Mouse (Mus musculus) heart, embryonic 14.5 days (tissue): ENCODE data around the gene Dars2. TPM values are rescaled to one million over a fixed set of nuclear protein-coding genes. Genes with fewer than 3 reads are reported as not detected.

Experiments used
- ATAC-seq: fragments of 200-750 bp; cut with Nextera tagmentation; 2 replicates; pipeline ENCODE4 v1.8.0; 2017; ENCODE audit warnings: low read depth, moderate TSS enrichment; ENCODE audit not compliant: insufficient number of reproducible peaks, insufficient read depth, low FRiP score
- H3K27ac ChIP-seq, 2 experiments: fragments of 200-500 bp in 1 of 2; fragments of 300-500 bp in 1 of 2; sonication (generic) in 1 of 2; replicated peaks in 1 of 2; 2 replicates each; pipeline ENCODE4 v1.5.1; 2012 to 2014; ENCODE audit warnings: low read depth in 2 of 2, low read length in 2 of 2, control low read depth in 1 of 2, mild to moderate bottlenecking in 1 of 2, mixed read lengths in 1 of 2; ENCODE audit not compliant: control insufficient read depth in 1 of 2, insufficient read depth in 1 of 2
- H3K27me3 ChIP-seq: fragments of 300-500 bp; sonication (generic); 2 replicates; pipeline ENCODE4 v1.6.1; 2014; ENCODE audit warnings: mild to moderate bottlenecking, low read length, control low read depth; ENCODE audit not compliant: control insufficient read depth, insufficient read depth
- H3K36me3 ChIP-seq: fragments of 300-500 bp; sonication (generic); 2 replicates; pipeline ENCODE4 v1.6.1; 2014; ENCODE audit warnings: mild to moderate bottlenecking, control low read depth, low read length, mixed read lengths; ENCODE audit not compliant: control insufficient read depth, insufficient read depth
- H3K4me1 ChIP-seq, 2 experiments: fragments of 200-500 bp in 1 of 2; fragments of 300-500 bp in 1 of 2; sonication (generic) in 1 of 2; 2 replicates each; pipeline ENCODE4 v1.6.1; 2012 to 2014; ENCODE audit warnings: low read length in 2 of 2, control low read depth in 1 of 2, mixed read lengths in 1 of 2; ENCODE audit not compliant: control insufficient read depth in 2 of 2, insufficient read depth in 2 of 2
- H3K4me2 ChIP-seq: fragments of 300-500 bp; sonication (generic); 2 replicates; pipeline ENCODE4 v1.6.1; 2014; ENCODE audit warnings: mild to moderate bottlenecking, low read length
- H3K4me3 ChIP-seq, 2 experiments: fragments of 200-500 bp in 1 of 2; fragments of 300-500 bp in 1 of 2; sonication (generic) in 1 of 2; 2 replicates each; pipeline ENCODE4 v1.5.1; 2012 to 2014; ENCODE audit warnings: low read length in 2 of 2, mild to moderate bottlenecking in 2 of 2, control low read depth in 1 of 2, low read depth in 1 of 2, moderate library complexity in 1 of 2; ENCODE audit not compliant: control insufficient read depth in 1 of 2, insufficient read depth in 1 of 2
- H3K9ac ChIP-seq: fragments of 300-500 bp; sonication (generic); 2 replicates; pipeline ENCODE4 v1.6.1; 2014; ENCODE audit warnings: mild to moderate bottlenecking, low read length
- H3K9me3 ChIP-seq: fragments of 300-500 bp; sonication (generic); 2 replicates; pipeline ENCODE4 v1.6.1; 2016; ENCODE audit warnings: low read length, control low read depth; ENCODE audit not compliant: control insufficient read depth
- WGBS: fragments of 180-500 bp; shearing (Covaris S2); extraction: QIAGEN DNeasy Blood & Tissue Kit; methylation state at CpG from one replicate; pipeline ENCODE4 v1.1.7; 2014; 5-methylcytosine and 5-hydroxymethylcytosine counted together
- polyA plus RNA-seq: library from polyadenylated mRNA; unstranded; fragments of >200 nt; fragmentation: Nextera tagmentation; extraction: Ambion mirVana; gene quantifications from 2 replicates; pipeline ENCODE4 v1.2.1, GENCODE M21; 2014

Gene Dars2
- polyA plus RNA-seq, 1 experiment from 2014 or later: 34.0 TPM

DNA sequence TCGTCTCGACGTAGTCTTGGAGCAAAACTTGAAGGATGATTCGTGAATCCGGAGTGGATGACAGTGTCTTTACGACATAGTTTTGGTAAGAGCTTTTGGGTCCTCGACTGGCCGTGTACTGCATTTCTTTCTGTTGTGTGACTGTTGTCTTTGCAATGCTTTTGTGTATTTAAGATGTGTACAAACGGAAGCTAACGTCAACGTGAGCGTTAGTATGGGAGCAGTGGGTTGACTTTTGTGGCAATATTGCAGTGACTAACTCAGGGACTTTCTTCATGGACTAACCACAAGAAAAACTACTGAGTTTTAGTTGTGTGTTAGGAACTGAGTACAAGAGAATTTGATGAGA lies 788 bp upstream of the Dars2 start:
- no peaks in the 10 kb centered on the region for H3K9me3 ChIP-seq
- ATAC-seq: no peak
- H3K4me1 ChIP-seq: peaks cover 7 to 24% of the 10 kb centered on the region in 2 experiments
- H3K27me3 ChIP-seq: no peaks in the 10 kb centered on the region
- H3K4me2 ChIP-seq: peak overlapping the region; percentile 83
- H3K27ac ChIP-seq: peak overlapping the region; percentile 49 to 66
- H3K36me3 ChIP-seq: peaks cover 13% of the 10 kb centered on the region
- WGBS: 0% methylated on average over 12 of the region's 12 CpGs
- peak overlapping the region; percentile 90 for H3K9ac ChIP-seq
- H3K4me3 ChIP-seq: peak overlapping the region; percentile 86 to 87

DNA sequence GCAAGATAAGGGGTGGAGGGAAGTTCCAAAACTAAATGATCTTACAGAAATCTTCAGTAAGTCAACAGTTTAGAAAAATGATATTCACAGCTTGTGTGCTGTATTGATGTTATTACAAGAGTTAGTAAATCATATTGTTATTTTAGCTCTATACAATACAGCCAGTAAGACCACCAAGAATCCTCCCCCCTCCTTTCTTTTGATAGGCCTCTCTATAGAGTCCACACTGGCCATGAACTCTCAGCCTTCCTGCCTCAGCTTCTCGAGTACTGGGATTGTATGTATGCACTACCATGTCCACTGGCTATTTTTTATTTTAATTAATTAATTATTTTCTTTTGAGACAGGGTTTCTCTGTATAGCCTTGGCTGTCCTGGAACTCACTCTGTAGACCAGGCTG lies 7.1 kb downstream of the Dars2 start:
- Histone ChIP-seq H3K36me3 (peaks cover 26% of the 10 kb centered on the region), H3K4me1 (no peaks in the 10 kb centered on the region), H3K9me3 (no peaks in the 10 kb centered on the region), H3K4me2 (no peak overlapping the region), H3K27me3 (no peaks in the 10 kb centered on the region), H3K27ac (no peak overlapping the region), H3K9ac (no peak overlapping the region), H3K4me3 (no peak overlapping the region)
- 84% methylated on average over 1 of the region's 1 CpGs for WGBS
- no peak for ATAC-seq

GRCm38 (mm10) chr1:161057164-161057563 lies 13.3 kb downstream of the Dars2 start:
- Histone ChIP-seq H3K36me3 (peaks cover 41% of the 10 kb centered on the region), H3K4me1 (no peaks in the 10 kb centered on the region), H3K27me3 (no peaks in the 10 kb centered on the region), H3K9ac (no peak overlapping the region), H3K9me3 (no peaks in the 10 kb centered on the region), H3K4me2 (no peak overlapping the region), H3K4me3 (no peak overlapping the region), H3K27ac (no peak overlapping the region)
- 100% methylated on average over 1 of the region's 1 CpGs for WGBS
- ATAC-seq: no peak

DNA sequence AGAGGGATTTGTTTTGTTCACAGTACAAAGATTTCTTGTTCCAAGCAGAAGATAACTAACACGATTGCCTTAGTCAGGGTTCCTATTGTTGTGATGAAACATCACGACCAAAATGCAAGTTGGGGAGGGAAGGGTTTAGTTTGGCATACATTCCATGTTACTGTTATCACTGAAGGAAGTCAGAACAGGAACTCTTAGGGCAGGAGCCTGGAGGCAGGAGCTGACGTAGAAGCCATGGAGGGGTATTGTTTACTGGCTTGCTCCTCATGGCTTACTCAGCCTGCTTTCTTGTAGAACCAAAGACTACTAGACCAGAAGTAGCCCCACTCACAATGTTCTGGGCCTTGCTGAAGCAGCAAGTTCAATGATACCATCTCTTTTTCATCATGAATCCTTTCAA lies 23.5 kb downstream of the Dars2 start:
- no peak; the same call in 1 of the 2 replicates for ATAC-seq
- no peak overlapping the region for H3K9ac ChIP-seq
- no peak overlapping the region for H3K4me2 ChIP-seq
- no peaks in the 10 kb centered on the region for H3K9me3 ChIP-seq
- no peaks in the 10 kb centered on the region for H3K4me1 ChIP-seq
- no peak overlapping the region for H3K4me3 ChIP-seq
- peak overlapping the region; percentile 33 to 64; a peak in 2 of 4 replicates for H3K27ac ChIP-seq
- no peaks in the 10 kb centered on the region for H3K27me3 ChIP-seq
- WGBS: 65% methylated on average over 3 of the region's 3 CpGs
- peaks cover 70% of the 10 kb centered on the region for H3K36me3 ChIP-seq

DNA sequence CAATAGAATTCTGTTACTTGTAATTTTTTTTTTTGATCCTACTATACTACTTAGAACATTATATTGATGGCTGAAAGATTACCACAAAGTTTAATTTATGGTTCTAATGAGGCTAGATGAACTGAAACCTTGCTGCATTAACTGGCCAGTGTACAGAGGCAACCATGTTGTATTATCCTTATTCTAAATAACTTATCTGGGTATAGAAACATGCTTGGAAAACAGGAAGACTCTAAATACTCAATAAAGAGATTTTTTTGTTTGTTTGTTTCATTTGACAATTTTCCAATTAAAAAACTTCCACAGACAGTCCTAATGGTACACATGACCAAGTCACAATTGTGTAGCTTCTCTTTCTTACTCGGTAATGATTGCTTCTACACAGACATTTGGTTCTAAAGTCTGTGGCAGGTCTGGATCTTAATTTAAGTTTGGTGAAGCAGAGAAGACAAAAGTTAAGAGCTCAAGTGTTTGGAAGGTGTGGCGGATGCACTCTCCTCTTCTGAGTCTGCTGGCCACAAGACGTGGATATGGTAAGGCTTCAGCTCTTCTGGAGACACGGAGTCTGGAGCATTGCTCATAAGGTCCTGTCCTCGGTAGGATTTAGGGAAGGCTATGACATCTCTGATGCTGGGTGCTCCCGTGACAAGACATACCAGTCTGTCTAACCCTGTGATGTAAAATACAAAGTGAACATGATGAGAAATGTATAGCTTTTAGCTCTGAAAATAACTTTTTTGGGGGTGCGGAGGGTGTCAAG lies 29.0 kb downstream of the Dars2 start:
- Histone ChIP-seq H3K4me3 (no peak overlapping the region), H3K27ac (no peak overlapping the region), H3K4me2 (no peak overlapping the region), H3K4me1 (peaks cover 0 to 10% of the 10 kb centered on the region in 2 experiments; a peak in 2 of 4 replicates), H3K9ac (no peak overlapping the region), H3K9me3 (no peaks in the 10 kb centered on the region), H3K27me3 (no peaks in the 10 kb centered on the region), H3K36me3 (peaks cover 72% of the 10 kb centered on the region)
- 90% methylated on average over 7 of the region's 7 CpGs for WGBS
- no peak for ATAC-seq

GRCm38 (mm10) chr1:161040855-161041254 lies 29.6 kb downstream of the Dars2 start:
- ATAC-seq: no peak
- Histone ChIP-seq H3K36me3 (peaks cover 72% of the 10 kb centered on the region), H3K27me3 (no peaks in the 10 kb centered on the region)

GRCm38 (mm10) chr1:161040426-161040770 lies 30.1 kb downstream of the Dars2 start:
- Histone ChIP-seq H3K27ac (peak overlapping the region; percentile 25 to 53; a peak in 3 of 4 replicates), H3K9me3 (no peaks in the 10 kb centered on the region), H3K27me3 (no peaks in the 10 kb centered on the region), H3K9ac (no peak overlapping the region), H3K36me3 (peaks cover 70% of the 10 kb centered on the region), H3K4me3 (no peak overlapping the region), H3K4me2 (no peak overlapping the region), H3K4me1 (peaks cover 0 to 10% of the 10 kb centered on the region in 2 experiments; a peak in 2 of 4 replicates)
- no peak for ATAC-seq
- WGBS: 57% methylated on average over 1 of the region's 1 CpGs

More at GRCm38 (mm10) chr1:161040855-161041254, 29.6 kb downstream of the Dars2 start:
- Histone ChIP-seq H3K9ac (no peak overlapping the region), H3K4me3 (no peak overlapping the region), H3K9me3 (no peaks in the 10 kb centered on the region), H3K4me1 (peaks cover 0 to 10% of the 10 kb centered on the region in 2 experiments; a peak in 2 of 4 replicates), H3K4me2 (no peak overlapping the region), H3K27ac (0 out of 4 replicates have a peak overlapping the region, but pooled peaks of 1 of the 2 experiments have one; percentile 2)
